Mouse (Mus musculus) stomach, adult 2 months (tissue): ENCODE results near the gene Triml2. TPM values are rescaled to one million over a fixed set of nuclear protein-coding genes. Genes with fewer than 3 reads are reported as not detected.

ENCODE experiments used
- polyA plus RNA-seq: library from polyadenylated mRNA; depleted of rRNA; stranded (reverse); fragments of >200 nt; gene quantifications from 2 replicates; pipeline ENCODE4 v1.2.3, GENCODE M21; 2012; rRNA removed

The Triml2 gene
- polyA plus RNA-seq, result not detected in 2 replicates

DNA sequence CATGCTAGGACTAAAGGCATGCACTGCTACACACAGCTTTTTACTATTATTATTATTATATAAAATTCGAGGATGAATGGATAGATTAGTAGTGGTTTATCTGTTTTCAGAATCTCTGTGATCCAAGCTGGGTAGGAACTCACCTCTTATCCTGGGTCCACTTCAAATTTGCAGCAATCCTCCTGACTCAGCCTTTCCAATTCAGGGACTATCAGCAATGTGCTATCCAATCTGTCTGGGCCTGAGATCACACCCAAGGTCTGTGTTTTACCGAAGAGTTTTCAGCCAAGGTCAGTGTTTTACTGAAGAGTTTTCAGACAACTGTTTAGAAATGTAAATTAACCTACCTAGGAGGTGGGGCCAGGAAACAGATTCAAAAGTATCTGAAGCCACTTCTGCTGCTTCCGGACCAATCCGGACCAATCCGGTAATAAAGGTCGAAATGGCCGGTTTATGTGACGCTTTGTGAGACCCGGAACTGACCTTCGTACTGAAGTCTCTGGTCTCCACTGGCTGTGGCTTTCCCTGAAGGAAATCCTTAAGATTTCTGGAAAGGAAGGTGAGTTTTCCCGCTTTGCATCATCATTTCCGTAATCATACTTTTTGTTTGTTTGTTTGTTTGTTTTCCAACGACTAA is at the start of gene Triml2:
Gene Triml2 (plus strand): TSS at position 488 of the 637 bp plus-strand sequence.

DNA sequence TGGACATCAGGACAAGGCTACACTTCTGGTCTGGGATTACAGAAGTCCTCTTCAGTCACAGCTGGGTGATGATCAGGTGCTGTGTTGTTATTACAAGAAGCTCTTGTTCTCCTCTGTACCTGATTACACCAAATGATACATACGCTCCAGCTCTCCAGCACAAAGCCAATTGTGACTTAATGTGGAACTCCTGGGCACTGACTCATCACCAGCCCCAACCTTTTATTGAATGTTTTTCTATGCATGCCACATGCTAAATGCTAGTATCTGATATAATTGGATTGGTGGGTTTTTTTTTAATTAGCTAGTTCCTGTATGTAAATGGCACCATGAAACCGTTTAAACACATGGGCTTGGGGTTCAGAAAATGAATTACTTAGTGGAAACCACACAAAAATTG is 39.0 kb upstream of the Triml2 start, which contains the start of gene Triml1:
Gene Triml1 (minus strand): TSS at position 101 of the 400 bp plus-strand sequence.

Other genes starting within 250 kb of the Triml2 start
- not detected in 2 replicates for gene Triml1, start 39.1 kb upstream of the Triml2 start, polyA plus RNA-seq
- not detected in 2 replicates for gene Zfp42, start 126.4 kb downstream of the Triml2 start, polyA plus RNA-seq